Mouse (Mus musculus): Measurements from ENCODE around the gene Gm13288. TPM values are rescaled to one million over a fixed set of nuclear protein-coding genes. Genes with fewer than 3 reads are reported as not detected.

The Gm13288 gene
- polyA plus RNA-seq (2014; fragmentation: Illumina TruSeq; extraction: RNeasy Lipid Tissue Mini Kit (QIAGEN cat#74804); ENCODE audit: low read depth, low replicate concordance): not detected

DNA sequence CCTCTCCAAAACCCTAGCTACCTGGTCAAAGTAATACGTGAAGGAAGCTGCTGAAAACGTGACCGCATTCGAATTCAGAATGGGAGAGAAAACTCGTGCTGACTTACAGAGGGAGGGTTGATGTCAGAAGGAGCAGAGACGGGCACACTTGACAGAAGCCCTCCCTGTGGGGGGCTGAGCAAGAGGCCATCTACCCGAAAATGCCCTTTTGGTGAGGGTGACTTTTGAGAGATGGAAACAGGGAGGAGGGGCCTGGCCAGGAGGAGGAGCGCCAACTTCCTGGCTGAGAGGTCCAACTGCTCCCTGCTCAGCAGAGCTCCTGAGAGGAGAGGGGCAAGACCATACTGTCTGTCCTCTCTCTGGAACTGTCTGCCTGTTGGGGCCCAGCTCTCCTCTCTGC is at the start of gene Gm13288:
TSS of gene Gm13288 (plus strand) at position 301 of the 400 bp plus-strand sequence.

DNA sequence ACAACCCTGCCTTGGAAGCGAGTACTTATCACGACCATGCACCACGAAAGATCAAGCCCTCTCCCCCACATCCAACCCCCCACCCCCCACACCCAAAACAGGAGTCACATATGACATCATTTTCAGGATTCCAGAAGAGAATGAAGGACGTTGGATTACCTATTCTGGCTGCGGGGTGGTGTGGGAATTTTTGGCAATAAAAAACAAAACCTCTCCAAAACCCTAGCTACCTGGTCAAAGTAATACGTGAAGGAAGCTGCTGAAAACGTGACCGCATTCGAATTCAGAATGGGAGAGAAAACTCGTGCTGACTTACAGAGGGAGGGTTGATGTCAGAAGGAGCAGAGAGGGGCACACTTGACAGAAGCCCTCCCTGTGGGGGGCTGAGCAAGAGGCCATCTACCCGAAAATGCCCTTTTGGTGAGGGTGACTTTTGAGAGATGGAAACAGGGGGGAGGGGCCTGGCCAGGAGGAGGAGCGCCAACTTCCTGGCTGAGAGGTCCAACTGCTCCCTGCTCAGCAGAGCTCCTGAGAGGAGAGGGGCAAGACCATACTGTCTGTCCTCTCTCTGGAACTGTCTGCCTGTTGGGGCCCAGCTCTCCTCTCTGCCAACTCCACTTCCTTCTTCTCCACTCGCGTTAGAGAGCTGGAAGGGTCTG is 45.6 kb upstream of the Gm13288 start, which contains the start of gene Gm13283:
TSS of gene Gm13283 (plus strand) at position 510 of the 659 bp plus-strand sequence.

DNA sequence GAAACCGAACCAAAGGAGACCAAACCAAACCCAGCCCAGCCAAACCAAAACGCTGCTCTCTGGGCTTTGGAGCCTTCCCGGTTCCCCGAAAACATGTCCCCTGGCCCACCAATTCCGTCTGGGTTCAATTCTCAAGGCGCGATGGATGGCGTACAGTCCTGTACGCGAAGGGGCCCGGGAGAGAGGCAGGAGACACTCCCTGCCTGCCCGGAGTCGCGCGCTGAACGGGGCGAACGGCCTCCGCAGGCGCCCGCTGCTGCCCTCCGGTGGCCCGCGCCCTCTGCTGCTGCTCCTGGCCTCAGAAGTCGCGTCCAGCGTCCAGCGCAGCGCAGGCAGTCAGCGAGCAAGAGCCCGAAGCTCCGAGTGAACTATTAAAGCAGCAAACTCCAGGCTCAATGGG is 31.8 kb upstream of the Gm13288 start, which contains the start of gene Gm13290:
TSS of gene Gm13290 (plus strand) at position 301 of the 400 bp plus-strand sequence.

DNA sequence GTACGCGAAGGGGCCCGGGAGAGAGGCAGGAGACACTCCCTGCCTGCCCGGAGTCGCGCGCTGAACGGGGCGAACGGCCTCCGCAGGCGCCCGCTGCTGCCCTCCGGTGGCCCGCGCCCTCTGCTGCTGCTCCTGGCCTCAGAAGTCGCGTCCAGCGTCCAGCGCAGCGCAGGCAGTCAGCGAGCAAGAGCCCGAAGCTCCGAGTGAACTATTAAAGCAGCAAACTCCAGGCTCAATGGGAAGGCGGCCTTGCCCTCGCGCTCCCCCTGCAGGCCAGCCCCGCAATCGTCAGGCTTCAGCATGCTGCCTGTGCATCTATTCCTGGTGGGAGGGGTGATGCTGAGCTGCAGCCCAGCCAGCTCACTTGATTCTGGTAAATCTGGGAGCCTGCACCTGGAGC is 28.7 kb upstream of the Gm13288 start, which contains the start of gene Gm13289:
TSS of gene Gm13289 (plus strand) at position 301 of the 400 bp plus-strand sequence.

DNA sequence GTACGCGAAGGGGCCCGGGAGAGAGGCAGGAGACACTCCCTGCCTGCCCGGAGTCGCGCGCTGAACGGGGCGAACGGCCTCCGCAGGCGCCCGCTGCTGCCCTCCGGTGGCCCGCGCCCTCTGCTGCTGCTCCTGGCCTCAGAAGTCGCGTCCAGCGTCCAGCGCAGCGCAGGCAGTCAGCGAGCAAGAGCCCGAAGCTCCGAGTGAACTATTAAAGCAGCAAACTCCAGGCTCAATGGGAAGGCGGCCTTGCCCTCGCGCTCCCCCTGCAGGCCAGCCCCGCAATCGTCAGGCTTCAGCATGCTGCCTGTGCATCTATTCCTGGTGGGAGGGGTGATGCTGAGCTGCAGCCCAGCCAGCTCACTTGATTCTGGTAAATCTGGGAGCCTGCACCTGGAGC is 25.8 kb upstream of the Gm13288 start, which contains the start of gene Gm13272:
TSS of gene Gm13272 (plus strand) at position 301 of the 400 bp plus-strand sequence.

DNA sequence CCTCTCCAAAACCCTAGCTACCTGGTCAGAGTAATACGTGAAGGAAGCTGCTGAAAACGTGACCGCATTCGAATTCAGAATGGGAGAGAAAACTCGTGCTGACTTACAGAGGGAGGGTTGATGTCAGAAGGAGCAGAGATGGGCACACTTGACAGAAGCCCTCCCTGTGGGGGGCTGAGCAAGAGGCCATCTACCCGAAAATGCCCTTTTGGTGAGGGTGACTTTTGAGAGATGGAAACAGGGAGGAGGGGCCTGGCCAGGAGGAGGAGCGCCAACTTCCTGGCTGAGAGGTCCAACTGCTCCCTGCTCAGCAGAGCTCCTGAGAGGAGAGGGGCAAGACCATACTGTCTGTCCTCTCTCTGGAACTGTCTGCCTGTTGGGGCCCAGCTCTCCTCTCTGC is 23.5 kb upstream of the Gm13288 start, which contains the start of gene Ifnz:
TSS of gene Ifnz (plus strand) at position 301 of the 400 bp plus-strand sequence.

DNA sequence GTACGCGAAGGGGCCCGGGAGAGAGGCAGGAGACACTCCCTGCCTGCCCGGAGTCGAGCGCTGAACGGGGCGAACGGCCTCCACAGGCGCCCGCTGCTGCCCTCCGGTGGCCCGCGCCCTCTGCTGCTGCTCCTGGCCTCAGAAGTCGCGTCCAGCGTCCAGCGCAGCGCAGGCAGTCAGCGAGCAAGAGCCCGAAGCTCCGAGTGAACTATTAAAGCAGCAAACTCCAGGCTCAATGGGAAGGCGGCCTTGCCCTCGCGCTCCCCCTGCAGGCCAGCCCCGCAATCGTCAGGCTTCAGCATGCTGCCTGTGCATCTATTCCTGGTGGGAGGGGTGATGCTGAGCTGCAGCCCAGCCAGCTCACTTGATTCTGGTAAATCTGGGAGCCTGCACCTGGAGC is 19.9 kb upstream of the Gm13288 start, which contains the start of gene Gm13276:
TSS of gene Gm13276 (plus strand) at position 301 of the 400 bp plus-strand sequence.

DNA sequence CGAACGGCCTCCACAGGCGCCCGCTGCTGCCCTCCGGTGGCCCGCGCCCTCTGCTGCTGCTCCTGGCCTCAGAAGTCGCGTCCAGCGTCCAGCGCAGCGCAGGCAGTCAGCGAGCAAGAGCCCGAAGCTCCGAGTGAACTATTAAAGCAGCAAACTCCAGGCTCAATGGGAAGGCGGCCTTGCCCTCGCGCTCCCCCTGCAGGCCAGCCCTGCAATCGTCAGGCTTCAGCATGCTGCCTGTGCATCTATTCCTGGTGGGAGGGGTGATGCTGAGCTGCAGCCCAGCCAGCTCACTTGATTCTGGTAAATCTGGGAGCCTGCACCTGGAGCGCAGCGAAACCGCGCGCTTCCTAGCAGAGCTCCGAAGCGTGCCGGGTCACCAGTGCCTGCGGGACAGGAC is 16.9 kb upstream of the Gm13288 start, which contains the start of gene Gm13277:
TSS of gene Gm13277 (plus strand) at position 231 of the 400 bp plus-strand sequence.

DNA sequence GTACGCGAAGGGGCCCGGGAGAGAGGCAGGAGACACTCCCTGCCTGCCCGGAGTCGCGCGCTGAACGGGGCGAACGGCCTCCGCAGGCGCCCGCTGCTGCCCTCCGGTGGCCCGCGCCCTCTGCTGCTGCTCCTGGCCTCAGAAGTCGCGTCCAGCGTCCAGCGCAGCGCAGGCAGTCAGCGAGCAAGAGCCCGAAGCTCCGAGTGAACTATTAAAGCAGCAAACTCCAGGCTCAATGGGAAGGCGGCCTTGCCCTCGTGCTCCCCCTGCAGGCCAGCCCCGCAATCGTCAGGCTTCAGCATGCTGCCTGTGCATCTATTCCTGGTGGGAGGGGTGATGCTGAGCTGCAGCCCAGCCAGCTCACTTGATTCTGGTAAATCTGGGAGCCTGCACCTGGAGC is 14.1 kb upstream of the Gm13288 start, which contains the start of gene Gm13278:
TSS of gene Gm13278 (plus strand) at position 301 of the 400 bp plus-strand sequence.

DNA sequence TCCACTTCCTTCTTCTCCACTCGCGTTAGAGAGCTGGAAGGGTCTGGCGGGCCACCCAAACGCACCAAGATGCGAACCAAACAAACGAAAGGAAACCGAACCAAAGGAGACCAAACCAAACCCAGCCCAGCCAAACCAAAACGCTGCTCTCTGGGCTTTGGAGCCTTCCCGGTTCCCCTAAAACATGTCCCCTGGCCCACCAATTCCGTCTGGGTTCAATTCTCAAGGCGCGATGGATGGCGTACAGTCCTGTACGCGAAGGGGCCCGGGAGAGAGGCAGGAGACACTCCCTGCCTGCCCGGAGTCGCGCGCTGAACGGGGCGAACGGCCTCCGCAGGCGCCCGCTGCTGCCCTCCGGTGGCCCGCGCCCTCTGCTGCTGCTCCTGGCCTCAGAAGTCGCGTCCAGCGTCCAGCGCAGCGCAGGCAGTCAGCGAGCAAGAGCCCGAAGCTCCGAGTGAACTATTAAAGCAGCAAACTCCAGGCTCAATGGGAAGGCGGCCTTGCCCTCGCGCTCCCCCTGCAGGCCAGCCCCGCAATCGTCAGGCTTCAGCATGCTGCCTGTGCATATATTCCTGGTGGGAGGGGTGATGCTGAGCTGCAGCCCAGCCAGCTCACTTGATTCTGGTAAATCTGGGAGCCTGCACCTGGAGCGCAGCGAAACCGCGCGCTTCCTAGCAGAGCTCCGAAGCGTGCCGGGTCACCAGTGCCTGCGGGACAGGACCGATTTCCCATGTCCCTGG is 11.2 kb upstream of the Gm13288 start, which contains the start of gene Gm13275:
TSS of gene Gm13275 (plus strand) at position 552 of the 740 bp plus-strand sequence.

DNA sequence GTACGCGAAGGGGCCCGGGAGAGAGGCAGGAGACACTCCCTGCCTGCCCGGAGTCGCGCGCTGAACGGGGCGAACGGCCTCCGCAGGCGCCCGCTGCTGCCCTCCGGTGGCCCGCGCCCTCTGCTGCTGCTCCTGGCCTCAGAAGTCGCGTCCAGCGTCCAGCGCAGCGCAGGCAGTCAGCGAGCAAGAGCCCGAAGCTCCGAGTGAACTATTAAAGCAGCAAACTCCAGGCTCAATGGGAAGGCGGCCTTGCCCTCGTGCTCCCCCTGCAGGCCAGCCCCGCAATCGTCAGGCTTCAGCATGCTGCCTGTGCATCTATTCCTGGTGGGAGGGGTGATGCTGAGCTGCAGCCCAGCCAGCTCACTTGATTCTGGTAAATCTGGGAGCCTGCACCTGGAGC is 8.2 kb upstream of the Gm13288 start, which contains the start of gene Gm13279:
TSS of gene Gm13279 (plus strand) at position 301 of the 400 bp plus-strand sequence.

DNA sequence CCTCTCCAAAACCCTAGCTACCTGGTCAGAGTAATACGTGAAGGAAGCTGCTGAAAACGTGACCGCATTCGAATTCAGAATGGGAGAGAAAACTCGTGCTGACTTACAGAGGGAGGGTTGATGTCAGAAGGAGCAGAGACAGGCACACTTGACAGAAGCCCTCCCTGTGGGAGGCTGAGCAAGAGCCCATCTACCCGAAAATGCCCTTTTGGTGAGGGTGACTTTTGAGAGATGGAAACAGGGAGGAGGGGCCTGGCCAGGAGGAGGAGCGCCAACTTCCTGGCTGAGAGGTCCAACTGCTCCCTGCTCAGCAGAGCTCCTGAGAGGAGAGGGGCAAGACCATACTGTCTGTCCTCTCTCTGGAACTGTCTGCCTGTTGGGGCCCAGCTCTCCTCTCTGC is 6.0 kb upstream of the Gm13288 start, which contains the start of gene Gm13285:
TSS of gene Gm13285 (plus strand) at position 301 of the 400 bp plus-strand sequence.

DNA sequence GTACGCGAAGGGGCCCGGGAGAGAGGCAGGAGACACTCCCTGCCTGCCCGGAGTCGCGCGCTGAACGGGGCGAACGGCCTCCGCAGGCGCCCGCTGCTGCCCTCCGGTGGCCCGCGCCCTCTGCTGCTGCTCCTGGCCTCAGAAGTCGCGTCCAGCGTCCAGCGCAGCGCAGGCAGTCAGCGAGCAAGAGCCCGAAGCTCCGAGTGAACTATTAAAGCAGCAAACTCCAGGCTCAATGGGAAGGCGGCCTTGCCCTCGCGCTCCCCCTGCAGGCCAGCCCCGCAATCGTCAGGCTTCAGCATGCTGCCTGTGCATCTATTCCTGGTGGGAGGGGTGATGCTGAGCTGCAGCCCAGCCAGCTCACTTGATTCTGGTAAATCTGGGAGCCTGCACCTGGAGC is 2.4 kb upstream of the Gm13288 start, which contains the start of gene Gm13287:
TSS of gene Gm13287 (plus strand) at position 301 of the 400 bp plus-strand sequence.

DNA sequence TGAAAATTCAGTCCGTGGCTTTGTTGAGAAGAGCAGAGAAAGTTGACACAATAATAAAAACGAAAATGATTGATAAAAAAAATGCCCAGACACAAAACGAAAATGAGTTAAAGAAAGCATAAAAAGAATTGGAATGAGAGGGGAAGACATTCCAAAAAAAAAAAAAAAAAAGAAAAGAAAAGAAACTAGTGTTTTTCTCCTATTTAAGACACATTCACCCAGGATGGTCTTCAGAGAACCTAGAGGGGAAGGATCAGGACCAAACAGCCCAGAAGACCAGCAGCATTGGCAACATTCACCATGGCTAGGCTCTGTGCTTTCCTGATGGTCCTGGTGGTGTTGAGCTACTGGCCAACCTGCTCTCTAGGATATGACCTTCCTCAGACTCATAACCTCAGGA is 10.6 kb downstream of the Gm13288 start, which contains the start of gene Ifna7:
TSS of gene Ifna7 (plus strand) at position 301 of the 400 bp plus-strand sequence.

DNA sequence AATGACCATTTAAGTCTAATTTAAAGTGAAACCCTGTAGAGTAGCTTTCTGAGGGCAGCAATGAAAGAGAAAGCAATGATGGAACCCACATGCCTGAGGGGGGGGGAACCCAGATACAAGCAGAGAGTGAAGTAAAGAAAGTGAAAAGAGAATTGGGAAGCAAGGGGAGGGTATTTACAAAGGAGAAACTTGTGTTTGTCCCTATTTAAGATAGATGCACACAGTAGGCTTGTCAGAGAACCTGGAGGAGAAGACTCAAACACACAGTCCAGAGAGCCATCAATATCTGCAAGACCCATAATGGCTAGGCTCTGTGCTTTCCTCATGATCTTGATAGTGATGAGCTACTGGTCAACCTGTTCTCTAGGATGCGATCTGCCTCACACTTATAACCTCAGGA is 14.3 kb downstream of the Gm13288 start, which contains the start of gene Ifna11:
TSS of gene Ifna11 (plus strand) at position 301 of the 400 bp plus-strand sequence.

DNA sequence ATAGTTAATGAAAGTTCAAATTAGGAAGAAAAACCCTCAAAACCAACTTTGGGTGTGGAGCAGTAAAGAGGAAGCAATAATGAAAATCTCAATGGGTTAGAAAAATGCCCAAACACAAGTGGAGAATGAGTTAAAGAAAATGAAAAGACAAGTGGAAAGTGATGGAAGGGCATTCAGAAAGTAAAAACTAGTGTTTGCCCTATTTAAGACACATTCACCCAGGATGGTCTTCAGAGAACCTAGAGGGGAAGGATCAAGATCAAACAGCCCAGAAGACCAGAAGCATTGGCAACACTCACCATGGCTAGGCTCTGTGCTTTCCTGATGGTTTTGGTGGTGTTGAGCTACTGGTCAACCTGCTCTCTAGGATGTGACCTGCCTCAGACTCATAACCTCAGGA is 21.8 kb downstream of the Gm13288 start, which contains the start of gene Ifna6:
TSS of gene Ifna6 (plus strand) at position 301 of the 400 bp plus-strand sequence.

DNA sequence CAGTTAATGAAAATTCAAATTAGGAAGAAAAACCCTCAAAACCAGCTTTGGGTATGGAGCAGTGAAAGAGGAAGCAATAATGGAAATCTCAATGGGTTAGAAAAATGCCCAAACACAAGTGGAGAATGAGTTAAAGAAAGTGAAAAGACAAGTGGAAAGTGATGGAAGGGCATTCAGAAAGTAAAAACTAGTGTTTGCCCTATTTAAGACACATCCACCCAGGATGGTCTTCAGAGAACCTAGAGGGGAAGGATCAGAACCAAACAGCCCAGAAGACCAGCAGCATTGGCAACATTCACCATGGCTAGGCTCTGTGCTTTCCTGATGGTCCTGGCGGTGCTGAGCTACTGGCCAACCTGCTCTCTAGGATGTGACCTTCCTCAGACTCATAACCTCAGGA is 29.9 kb downstream of the Gm13288 start, which contains the start of gene Ifna5:
TSS of gene Ifna5 (plus strand) at position 301 of the 400 bp plus-strand sequence.

DNA sequence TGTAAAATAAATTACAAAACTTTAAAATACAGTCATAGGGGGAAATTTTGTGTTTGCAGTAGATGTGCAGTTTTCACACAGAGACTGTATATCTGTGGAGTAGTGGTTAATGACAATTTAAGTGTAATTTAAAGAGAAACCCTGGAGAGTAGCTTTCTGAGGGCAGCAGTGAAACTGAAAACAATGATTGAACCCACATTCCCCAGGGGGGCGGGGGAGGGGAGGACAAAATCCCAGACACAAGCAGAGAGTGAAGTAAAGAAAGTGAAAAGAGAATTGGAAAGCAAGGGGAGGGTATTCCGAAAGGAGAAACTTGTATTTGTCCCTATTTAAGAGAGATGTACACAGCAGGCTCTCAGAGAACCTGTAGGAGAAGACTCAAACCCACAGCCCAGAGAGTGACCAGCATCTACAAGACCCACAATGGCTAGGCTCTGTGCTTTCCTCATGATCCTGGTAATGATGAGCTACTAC is 36.1 kb downstream of the Gm13288 start, which contains the start of gene Ifna4:
TSS of gene Ifna4 (plus strand) at position 424 of the 474 bp plus-strand sequence.

DNA sequence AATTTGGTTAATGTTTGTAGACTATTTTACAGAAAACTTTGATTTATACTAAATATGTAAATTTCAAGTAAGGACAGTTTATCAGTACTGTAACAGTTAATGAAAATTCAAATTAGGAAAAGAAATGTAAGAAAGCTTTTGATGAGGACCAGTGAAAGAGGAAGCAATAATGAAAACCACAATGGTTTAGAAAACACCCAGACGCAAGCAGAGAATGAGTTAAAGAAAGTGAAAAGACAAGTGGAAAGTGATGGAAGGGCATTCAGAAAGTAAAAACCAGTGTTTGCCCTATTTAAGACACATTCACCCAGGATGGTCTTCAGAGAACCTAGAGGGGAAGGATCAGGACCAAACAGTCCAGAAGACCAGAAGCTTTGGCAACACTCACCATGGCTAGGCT is 44.4 kb downstream of the Gm13288 start, which contains the start of gene Ifna1:
TSS of gene Ifna1 (plus strand) at position 390 of the 400 bp plus-strand sequence.

Measured in testis, adult 10 weeks (tissue).